Mouse (Mus musculus) limb, embryonic 10.5 days (tissue): ENCODE data around the gene Olfr957. TPM values are rescaled to one million over a fixed set of nuclear protein-coding genes. Genes with fewer than 3 reads are reported as not detected.

ENCODE experiments used
- polyA plus RNA-seq: library from polyadenylated mRNA; unstranded; fragments of >200 nt; fragmentation: Nextera tagmentation; extraction: Ambion mirVana; gene quantifications from 2 replicates; pipeline ENCODE4 v1.2.1, GENCODE M21; 2016

The Olfr957 gene
- polyA plus RNA-seq, 1 experiment from 2014 or later: not detected

Other genes with a start within 250 kb of the Olfr957 start
- gene Olfr945, start 239.0 kb downstream of the Olfr957 start, polyA plus RNA-seq: not detected in 2 replicates
- not detected in 2 replicates for gene Olfr948, start 189.8 kb downstream of the Olfr957 start, polyA plus RNA-seq
- not detected in 2 replicates for gene Olfr951, start 128.4 kb downstream of the Olfr957 start, polyA plus RNA-seq
- gene Olfr952, start 88.7 kb downstream of the Olfr957 start, polyA plus RNA-seq: not detected in 2 replicates
- gene Olfr954, start 59.1 kb downstream of the Olfr957 start, polyA plus RNA-seq: not detected in 2 replicates
- gene Olfr955, start 43.9 kb downstream of the Olfr957 start, polyA plus RNA-seq: not detected in 2 replicates
- not detected in 2 replicates for gene Olfr44, start 21.8 kb downstream of the Olfr957 start, polyA plus RNA-seq
- gene Olfr958, start 38.2 kb upstream of the Olfr957 start, polyA plus RNA-seq: not detected in 2 replicates
- gene Olfr959, start 59.8 kb upstream of the Olfr957 start, polyA plus RNA-seq: not detected in 2 replicates
- 2.8 and 6.9 TPM in 2 replicates for gene AW551984, start 88.6 kb upstream of the Olfr957 start, polyA plus RNA-seq
- gene Olfr148, start 94.8 kb upstream of the Olfr957 start, polyA plus RNA-seq: not detected in 2 replicates
- gene Olfr960, start 105.6 kb upstream of the Olfr957 start, polyA plus RNA-seq: not detected in 2 replicates
- gene Olfr961, start 129.3 kb upstream of the Olfr957 start, polyA plus RNA-seq: not detected in 2 replicates
- not detected in 2 replicates for gene Olfr963, start 151.4 kb upstream of the Olfr957 start, polyA plus RNA-seq
- not detected in 2 replicates for gene Olfr149, start 191.3 kb upstream of the Olfr957 start, polyA plus RNA-seq
- gene Olfr965, start 195.5 kb upstream of the Olfr957 start, polyA plus RNA-seq: not detected in 2 replicates
- gene Olfr150, start 215.2 kb upstream of the Olfr957 start, polyA plus RNA-seq: not detected in 2 replicates
- not detected in 2 replicates for gene Olfr967, start 230.4 kb upstream of the Olfr957 start, polyA plus RNA-seq